Mouse (Mus musculus) left cerebral cortex, postnatal 14 days (tissue): Measurements from ENCODE around the gene CN725425. TPM values are rescaled to one million over a fixed set of nuclear protein-coding genes. Genes with fewer than 3 reads are reported as not detected.

Experiments used
- DNase-seq, 2 experiments: peaks; one replicate each; pipeline ENCODE4 v3.0.0; 2021 to 2022; ENCODE audit warnings: low spot score in 2 of 2, mixed read lengths in 1 of 2
- intact Hi-C: fragments of 180-260 bp; cut with DNase I; formaldehyde crosslinking; loops from one replicate; pipeline ENCODE4 v1.15.1; 2025
- total RNA-seq, 2 experiments: library from RNA; stranded (reverse); gene quantifications; 2 replicates each; pipeline ENCODE4 v1.2.3; 2021

CN725425 gene
- total RNA-seq, 2 experiments from 2014 or later = 0.18 TPM; not detected in 1

GRCm38 (mm10) chr15:91200833-91201232 is 1.5 kb downstream of the CN725425 start:
- DNase-seq = no peak
- intact Hi-C loops = no loop called here

GRCm38 (mm10) chr15:91202486-91202885 is 3.2 kb downstream of the CN725425 start:
- intact Hi-C loops = no loop called here
- no peak for DNase-seq

- intact Hi-C loops = no loop called here
- DNase-seq = no peak
These were observed 4.2 kb downstream of the CN725425 start for GRCm38 (mm10) chr15:91203521-91203920.

GRCm38 (mm10) chr15:91206518-91206917 is 7.2 kb downstream of the CN725425 start:
- DNase-seq = no peak

GRCm38 (mm10) chr15:91237294-91237693 is 38.0 kb downstream of the CN725425 start:
- DNase-seq = no peak
- intact Hi-C loops = no loop called here

More at GRCm38 (mm10) chr15:91206518-91206917, 7.2 kb downstream of the CN725425 start:
- intact Hi-C loops = no loop called here

- intact Hi-C loops = no loop called here
- DNase-seq = no peak
These were observed 41.5 kb downstream of the CN725425 start for GRCm38 (mm10) chr15:91240683-91241335.

GRCm38 (mm10) chr15:91250815-91251214 is 51.5 kb downstream of the CN725425 start:
- no peak for DNase-seq
- intact Hi-C loops = no loop called here

GRCm38 (mm10) chr15:91251544-91252408 is 52.5 kb downstream of the CN725425 start:
- intact Hi-C loops = no loop called here
- no peak for DNase-seq

GRCm38 (mm10) chr15:91252956-91253355 is 53.7 kb downstream of the CN725425 start:
- DNase-seq = no peak
- intact Hi-C loops = no loop called here

- intact Hi-C loops = no loop called here
- no peak for DNase-seq
These were observed 56.0 kb downstream of the CN725425 start for GRCm38 (mm10) chr15:91255308-91255707.

GRCm38 (mm10) chr15:91257140-91257539 is 57.8 kb downstream of the CN725425 start:
- no peak for DNase-seq
- intact Hi-C loops = no loop called here

- no peak for DNase-seq
- intact Hi-C loops = no loop called here
These were observed 61.3 kb downstream of the CN725425 start for GRCm38 (mm10) chr15:91260578-91260977.

GRCm38 (mm10) chr15:91263926-91264325 is 64.6 kb downstream of the CN725425 start:
- intact Hi-C loops = no loop called here
- DNase-seq = no peak

- intact Hi-C loops = loop anchor here (1.0 kb wide), 1 partner anchor 16 kb away; no protein-coding TSS in a partner anchor
- DNase-seq = no peak
These were observed 69.2 kb downstream of the CN725425 start for GRCm38 (mm10) chr15:91268532-91268931.

- DNase-seq = no peak
- intact Hi-C loops = no loop called here
These were observed 76.7 kb downstream of the CN725425 start for GRCm38 (mm10) chr15:91275961-91276360.

GRCm38 (mm10) chr15:91279571-91279970 is 80.3 kb downstream of the CN725425 start:
- no peak for DNase-seq
- intact Hi-C loops = no loop called here

- intact Hi-C loops = no loop called here
- no peak for DNase-seq
These were observed 82.2 kb downstream of the CN725425 start for GRCm38 (mm10) chr15:91281521-91281920.

GRCm38 (mm10) chr15:91282822-91283221 is 83.5 kb downstream of the CN725425 start:
- DNase-seq = no peak
- intact Hi-C loops = no loop called here

- DNase-seq = no peak
- intact Hi-C loops = no loop called here
These were observed 84.1 kb downstream of the CN725425 start for GRCm38 (mm10) chr15:91283418-91283817.

GRCm38 (mm10) chr15:91299319-91299835 is 100.1 kb downstream of the CN725425 start:
- DNase-seq = no peak
- intact Hi-C loops = loop anchor here (10.0 kb wide), 1 partner anchor 305 kb away; no protein-coding TSS in a partner anchor
